ENCODE assay signal across 9 mouse cellular contexts in genomic region chr1:177703147-177703807, GRCm38 (mm10). TPM values are rescaled to one million over a fixed set of nuclear protein-coding genes. Genes with fewer than 3 reads are reported as not detected.
A peak's percentile ranks its signal among the peaks of the same experiment; 100 is the strongest.
DNase-seq lines count a peak whose midpoint lies in the region; ATAC-seq and TF ChIP-seq lines count a peak whose summit lies in the region.
"Had no signal": no experiment of that assay in that cellular context is flagged by ENCODE, and none has a peak within 500 bp of the region (broad histone marks: within the 10 kb centered on the region; RNA-seq: fewer than 3 reads in every experiment).

No protein-coding gene starts in this region.

- in situ Hi-C loops in CH12.LX (cut with MboI; ENCODE audit: low pct_ligation_motif_present, low pct_unique_long_range_greater_than_20kb, low sequenced_read_pairs), result no loop called here

- no peaks in the 10 kb centered on the region for H3K9me3 ChIP-seq in heart, embryonic 12.5 days (replicated peaks)
- no peaks in the 10 kb centered on the region for H3K9me3 ChIP-seq in CH12.LX (replicated peaks; ENCODE audit: low read length)
- H3K9me3 ChIP-seq in forebrain, embryonic 13.5 days (replicated peaks), result no peaks in the 10 kb centered on the region
- H3K9me3 ChIP-seq in midbrain, embryonic 10.5 days (replicated peaks), result no peaks in the 10 kb centered on the region

- WGBS in heart, embryonic 12.5 days, result 43% methylated on average over 6 of the region's 6 CpGs
- WGBS in forebrain, embryonic 13.5 days, result 47% methylated on average over 6 of the region's 6 CpGs
- 46% methylated on average over 6 of the region's 6 CpGs for WGBS in midbrain, embryonic 10.5 days

- dilution Hi-C loops in CH12.LX (cut with MboI; ENCODE audit: extremely low pct_ligation_motif_present, extremely low pct_unique_long_range_greater_than_20kb, low sequenced_read_pairs), result no loop called here

- TF ChIP-seq EP300 in CH12.LX (IDR thresholded peaks at IDR 0.05; ENCODE audit: low read length), result no peak

- peak overlapping the region; percentile 95 for H3K4me2 ChIP-seq in heart, embryonic 12.5 days
- peak overlapping the region; percentile 59; the same call in 1 of the 2 replicates for H3K4me2 ChIP-seq in CH12.LX (ENCODE audit: insufficient read depth, low read depth, poor library complexity, severe bottlenecking)
- H3K4me2 ChIP-seq in forebrain, embryonic 13.5 days, result peak overlapping the region; percentile 79

- no peak overlapping the region for H3K9ac ChIP-seq in heart, embryonic 12.5 days
- no peak overlapping the region for H3K9ac ChIP-seq in CH12.LX (ENCODE audit: insufficient read depth, low read depth)
- H3K9ac ChIP-seq in forebrain, embryonic 13.5 days, result no peak overlapping the region

- no peak for TF ChIP-seq RAD21 in CH12.LX (IDR thresholded peaks at IDR 0.05; ENCODE audit: low read depth, low read length)

- no peaks in the 10 kb centered on the region for H3K79me2 ChIP-seq in CH12.LX (replicated peaks; ENCODE audit: control insufficient read depth, extremely low read depth, insufficient read depth, poor library complexity, severe bottlenecking)

- no peaks in the 10 kb centered on the region for H3K36me3 ChIP-seq in heart, embryonic 12.5 days
- H3K36me3 ChIP-seq in CH12.LX (replicated peaks in 1 of 2; ENCODE audit: control insufficient read depth in 1 of 2, insufficient read depth in 1 of 2, low read length in 1 of 2), result no peaks in the 10 kb centered on the region
- no peaks in the 10 kb centered on the region for H3K36me3 ChIP-seq in forebrain, embryonic 13.5 days (ENCODE audit: poor library complexity, severe bottlenecking)
- H3K36me3 ChIP-seq in midbrain, embryonic 10.5 days, result no peaks in the 10 kb centered on the region

- peaks cover 3% of the 10 kb centered on the region; the same call in 1 of the 2 replicates for H3K27me3 ChIP-seq in heart, embryonic 12.5 days (replicated peaks)
- H3K27me3 ChIP-seq in CH12.LX (replicated peaks), result no peaks in the 10 kb centered on the region
- 0 out of 2 replicates have a peak, but pooled peaks cover 9% of the 10 kb centered on the region for H3K27me3 ChIP-seq in forebrain, embryonic 13.5 days
- H3K27me3 ChIP-seq in midbrain, embryonic 10.5 days (ENCODE audit: low read depth, poor library complexity, severe bottlenecking), result peaks cover 10% of the 10 kb centered on the region; the same call in 1 of the 2 replicates

- no peak for TF ChIP-seq CTCF in CH12.LX (conservative IDR thresholded peaks at IDR 0.05 in 1 of 2, IDR thresholded peaks at IDR 0.05 in 1 of 2; ENCODE audit: low read depth in 2 of 2, low read length in 2 of 2)

- H3K4me1 ChIP-seq in heart, embryonic 12.5 days (replicated peaks), result peaks cover under 1% of the 10 kb centered on the region; the same call in 1 of the 2 replicates
- peaks cover 0 to 38% of the 10 kb centered on the region in 2 experiments; a peak in 2 of 4 replicates for H3K4me1 ChIP-seq in CH12.LX (ENCODE audit: control insufficient read depth in 1 of 2, insufficient read depth in 2 of 2)
- H3K4me1 ChIP-seq in forebrain, embryonic 13.5 days, result peaks cover 9% of the 10 kb centered on the region
- H3K4me1 ChIP-seq in midbrain, embryonic 10.5 days, result peaks cover 22% of the 10 kb centered on the region

- H3K4me3 ChIP-seq in heart, embryonic 12.5 days, result peak overlapping the region; percentile 49; the same call in 1 of the 2 replicates
- no peak overlapping the region for H3K4me3 ChIP-seq in CH12.LX (replicated peaks in 1 of 3; ENCODE audit: low read depth in 2 of 3, low read length in 2 of 3, poor library complexity in 1 of 3)
- no peak overlapping the region for H3K4me3 ChIP-seq in forebrain, embryonic 13.5 days
- H3K4me3 ChIP-seq in midbrain, embryonic 10.5 days, result peak overlapping the region; percentile 55

- no peak for TF ChIP-seq POLR2A in CH12.LX (IDR thresholded peaks at IDR 0.05; ENCODE audit: low read depth, low read length)

- no peak overlapping the region for H3K27ac ChIP-seq in heart, embryonic 12.5 days (ENCODE audit: poor library complexity, severe bottlenecking)
- H3K27ac ChIP-seq in CH12.LX (ENCODE audit: insufficient read depth, low read depth), result no peak overlapping the region
- no peak overlapping the region for H3K27ac ChIP-seq in forebrain, embryonic 13.5 days
- H3K27ac ChIP-seq in midbrain, embryonic 10.5 days (replicated peaks), result peak overlapping the region; percentile 85

- ATAC-seq in heart, embryonic 12.5 days (ENCODE audit: insufficient number of reproducible peaks, low FRiP score), result no peak
- no peak for ATAC-seq in forebrain, embryonic 13.5 days
- no peak for ATAC-seq in megakaryocyte-erythroid progenitor cell, adult 5-6 weeks (replicated peaks; ENCODE audit: low FRiP score, low TSS enrichment, poor library complexity, severe bottlenecking)

- DNase-seq in heart, adult 11 months, result no peak
- DNase-seq in CH12.LX (ENCODE audit: extremely low read depth), result peak; percentile 25
- no peak for DNase-seq in midbrain, embryonic 10.5 days (ENCODE audit: low spot score)
- DNase-seq in right cerebral cortex, adult 18-20 months, result no peak
- DNase-seq in cerebellum, postnatal 10 days, result no peak

TF ChIP-seq in CH12.LX, 34 proteins besides CTCF, POLR2A, EP300 and RAD21:
- TF ChIP-seq PAX5 (IDR thresholded peaks at IDR 0.05; ENCODE audit: low read length) (no peak), MAFK (IDR thresholded peaks at IDR 0.05; ENCODE audit: insufficient replicate concordance, low read length) (peak; percentile 53; the same call in 1 of the 2 replicates), ETS1 (conservative IDR thresholded peaks at IDR 0.05; ENCODE audit: low read depth, low read length) (peak; percentile 40; the same call in 1 of the 2 replicates)

RNA-seq across cellular contexts. Expression of gene 1700016C15Rik, which starts 26.3 kb away (rescaled TPM):
- polyA plus RNA-seq in heart, embryonic 12.5 days (2016; fragmentation: Nextera tagmentation; extraction: Ambion mirVana), result not detected in 2 replicates
- total RNA-seq in CH12.LX (2012; rRNA removed) (not detected in 2 replicates), CH12.LX (2014; rRNA removed) (not detected in 2 replicates)
- not detected in 2 replicates for polyA plus RNA-seq in CH12.LX (2012; ENCODE audit: insufficient read length, low read depth)
- not detected in 2 replicates for polyA plus RNA-seq in forebrain, embryonic 13.5 days (2015; fragmentation: Nextera tagmentation; extraction: Ambion mirVana)
- polyA plus RNA-seq in midbrain, embryonic 10.5 days (2016; fragmentation: Nextera tagmentation; extraction: Ambion mirVana), result not detected in 2 replicates
- total RNA-seq in megakaryocyte-erythroid progenitor cell, adult 5-6 weeks (2014; fragmentation: Nextera tagmentation), result not detected in 2 replicates
- total RNA-seq in megakaryocyte-erythroid progenitor cell, adult 5-6 weeks (2017), result not detected in 2 replicates
- total RNA-seq: hematopoietic stem cell, adult 5-6 weeks had no signal

Comparison
In these comparisons a context has a peak if more than half of its experiments do, and no peak if none do; other contexts are left out.
1. H3K4me3 ChIP-seq: peak in heart, embryonic 12.5 days (single experiment) and midbrain, embryonic 10.5 days (single experiment); none in CH12.LX (0 of 3) and forebrain, embryonic 13.5 days (single experiment).
2. Peak in every context shown above with its lines, with median percentiles within 50 percentile points of each other: H3K4me2 ChIP-seq.